Mouse (Mus musculus) liver, adult (tissue): ENCODE measurements around the gene Tmem156.

ENCODE experiments used
- GATA4 ChIP-seq: IDR thresholded peaks from 2 replicates; pipeline ENCODE4 v1.6.1; 2014; ENCODE audit warnings: mild to moderate bottlenecking, low read length; ENCODE audit not compliant: insufficient replicate concordance

Gene Tmem156

GRCm38 (mm10) chr5:65102026-65102640 is 10.2 kb upstream of the Tmem156 start:
- no peak for TF ChIP-seq GATA4

GRCm38 (mm10) chr5:65101621-65102020 is 9.7 kb upstream of the Tmem156 start:
- no peak for TF ChIP-seq GATA4

- no peak for TF ChIP-seq GATA4
Observed at GRCm38 (mm10) chr5:65101209-65101608, 9.3 kb upstream of the Tmem156 start.

GRCm38 (mm10) chr5:65100002-65100401 is 8.1 kb upstream of the Tmem156 start:
- no peak for TF ChIP-seq GATA4

GRCm38 (mm10) chr5:65097457-65097856 is 5.5 kb upstream of the Tmem156 start:
- no peak for TF ChIP-seq GATA4

GRCm38 (mm10) chr5:65096805-65097204 is 4.9 kb upstream of the Tmem156 start:
- no peak for TF ChIP-seq GATA4

GRCm38 (mm10) chr5:65096082-65096481 is 4.2 kb upstream of the Tmem156 start:
- TF ChIP-seq GATA4, result no peak

- TF ChIP-seq GATA4, result peak; percentile 73; the same call in 1 of the 2 replicates
Observed at GRCm38 (mm10) chr5:65094902-65095545, 3.1 kb upstream of the Tmem156 start.

GRCm38 (mm10) chr5:65093769-65094168 is 1.8 kb upstream of the Tmem156 start:
- TF ChIP-seq GATA4, result no peak

- no peak for TF ChIP-seq GATA4
Observed at GRCm38 (mm10) chr5:65091184-65091858, 611 bp downstream of the Tmem156 start.

- no peak for TF ChIP-seq GATA4
Observed at GRCm38 (mm10) chr5:65089707-65090106, 2.2 kb downstream of the Tmem156 start.

GRCm38 (mm10) chr5:65086522-65086921 is 5.4 kb downstream of the Tmem156 start:
- TF ChIP-seq GATA4, result no peak

GRCm38 (mm10) chr5:65081836-65082235 is 10.1 kb downstream of the Tmem156 start:
- no peak for TF ChIP-seq GATA4

GRCm38 (mm10) chr5:65079881-65080280 is 12.1 kb downstream of the Tmem156 start:
- TF ChIP-seq GATA4, result no peak

GRCm38 (mm10) chr5:65078081-65078480 is 13.9 kb downstream of the Tmem156 start:
- TF ChIP-seq GATA4, result no peak

GRCm38 (mm10) chr5:65076748-65077147 is 15.2 kb downstream of the Tmem156 start:
- TF ChIP-seq GATA4, result no peak
